Mouse (Mus musculus) liver, postnatal 0 days (tissue): ENCODE results near the gene Kirrel3. TPM values are rescaled to one million over a fixed set of nuclear protein-coding genes. Genes with fewer than 3 reads are reported as not detected.

Experiments
- ATAC-seq: fragments of 200-750 bp; cut with Nextera tagmentation; 2 replicates; pipeline ENCODE4 v1.8.0; 2017; ENCODE audit warnings: mild to moderate bottlenecking, moderate library complexity
- DNase-seq: peaks from one replicate; pipeline ENCODE4 v3.0.0-alpha.2; 2016
- H3K27ac ChIP-seq: fragments of 300-500 bp; sonication (generic); 2 replicates; pipeline ENCODE4 v1.5.1; 2014; ENCODE audit warnings: antibody characterized with exemption, moderate library complexity, mild to moderate bottlenecking, low read depth
- H3K27me3 ChIP-seq: fragments of 300-500 bp; sonication (generic); 2 replicates; pipeline ENCODE4 v1.6.1; 2014; ENCODE audit warnings: low read length, control low read depth, mixed read lengths; ENCODE audit not compliant: insufficient read depth
- H3K36me3 ChIP-seq: fragments of 300-500 bp; sonication (generic); replicated peaks from 2 replicates; pipeline ENCODE4 v1.6.1; 2014; ENCODE audit warnings: mild to moderate bottlenecking, control low read depth, low read length, moderate library complexity, mixed read lengths; ENCODE audit not compliant: insufficient read depth
- H3K4me1 ChIP-seq: fragments of 300-500 bp; sonication (generic); 2 replicates; pipeline ENCODE4 v1.6.1; 2014; ENCODE audit warnings: antibody characterized with exemption, mild to moderate bottlenecking, control low read depth; ENCODE audit not compliant: insufficient read depth
- H3K4me2 ChIP-seq: fragments of 300-500 bp; sonication (generic); 2 replicates; pipeline ENCODE4 v1.6.1; 2014; ENCODE audit warnings: low read depth, mild to moderate bottlenecking, low read length, moderate library complexity, mixed read lengths
- H3K4me3 ChIP-seq: fragments of 300-500 bp; sonication (generic); 2 replicates; pipeline ENCODE4 v1.5.1; 2014; ENCODE audit warnings: low read depth, low read length
- H3K9ac ChIP-seq: fragments of 300-500 bp; sonication (generic); replicated peaks from 2 replicates; pipeline ENCODE4 v1.6.1; 2014; ENCODE audit warnings: mild to moderate bottlenecking, moderate library complexity
- H3K9me3 ChIP-seq: fragments of 300-500 bp; sonication (generic); 2 replicates; pipeline ENCODE4 v1.6.1; 2016; ENCODE audit warnings: mild to moderate bottlenecking, control low read depth, low read length, mixed read lengths
- CTCF ChIP-seq: sonication (generic); IDR thresholded peaks from 2 replicates; pipeline ENCODE4 v1.5.1; 2016; ENCODE audit warnings: antibody characterized with exemption, low read depth
- EP300 ChIP-seq: IDR thresholded peaks from 2 replicates; pipeline ENCODE4 v1.6.1; 2016; ENCODE audit warnings: antibody characterized with exemption, low read depth, mild to moderate bottlenecking
- WGBS: fragments of 180-500 bp; shearing (Covaris S2); extraction: QIAGEN DNeasy Blood & Tissue Kit; methylation state at CpG from one replicate; pipeline ENCODE4 v1.1.7; 2014; ENCODE audit not compliant: insufficient replicate concordance; 5-methylcytosine and 5-hydroxymethylcytosine counted together
- polyA plus RNA-seq: library from polyadenylated mRNA; unstranded; fragments of >200 nt; fragmentation: Nextera tagmentation; extraction: Ambion mirVana; gene quantifications from 2 replicates; pipeline ENCODE4 v1.2.1, GENCODE M21; 2015

Kirrel3 gene
- polyA plus RNA-seq, 1 experiment from 2014 or later: 0.07 TPM

GRCm38 (mm10) chr9:35059881-35060280 is 574.2 kb downstream of the Kirrel3 start:
- no peak overlapping the region for H3K4me3 ChIP-seq
- whole genome bisulfite sequencing: 71% methylated on average over 5 of the region's 5 CpGs
- TF ChIP-seq EP300: no peak
- peak; percentile 23; the same call in 1 of the 2 replicates for TF ChIP-seq CTCF
- no peaks in the 10 kb centered on the region for H3K9me3 ChIP-seq
- no peaks in the 10 kb centered on the region for H3K27me3 ChIP-seq
- no peak overlapping the region for H3K27ac ChIP-seq
- H3K4me1 ChIP-seq: peaks cover 40% of the 10 kb centered on the region
- ATAC-seq (no peak), DNase-seq (peak; percentile 16)
- peaks cover 2% of the 10 kb centered on the region; the same call in 1 of the 2 replicates for H3K36me3 ChIP-seq
- no peak overlapping the region for H3K9ac ChIP-seq
- H3K4me2 ChIP-seq: no peak overlapping the region

- no peak overlapping the region for H3K27ac ChIP-seq
- H3K27me3 ChIP-seq: no peaks in the 10 kb centered on the region
- no peak overlapping the region for H3K4me3 ChIP-seq
- H3K9me3 ChIP-seq: no peaks in the 10 kb centered on the region
- no peak for TF ChIP-seq CTCF
- TF ChIP-seq EP300: no peak
- no peak overlapping the region for H3K9ac ChIP-seq
- WGBS: 36% methylated on average over 2 of the region's 2 CpGs
- ATAC-seq (no peak), DNase-seq (peak; percentile 8)
- H3K36me3 ChIP-seq: no peaks in the 10 kb centered on the region
- peaks cover 38% of the 10 kb centered on the region for H3K4me1 ChIP-seq
- H3K4me2 ChIP-seq: no peak overlapping the region
These were observed 575.8 kb downstream of the Kirrel3 start for GRCm38 (mm10) chr9:35061446-35061845.
